Comparison of ENCODE assay signal across 8 mouse cellular contexts in genomic region chr8:45409702-45410101, GRCm38 (mm10). TPM values are rescaled to one million over a fixed set of nuclear protein-coding genes. Genes with fewer than 3 reads are reported as not detected.
DNase-seq lines count a peak whose midpoint lies in the region; ATAC-seq lines count a peak whose summit lies in the region.

No protein-coding gene starts in this region.

- 38% methylated on average over 4 of the region's 4 CpGs for WGBS in heart, embryonic 15.5 days
- WGBS in liver, embryonic 13.5 days (ENCODE audit: insufficient replicate concordance) = 47% methylated on average over 4 of the region's 4 CpGs

- peaks cover 1% of the 10 kb centered on the region; the same call in 1 of the 2 replicates for H3K4me1 ChIP-seq in erythroblast, embryonic 14.5 days (ENCODE audit: control insufficient read depth)
- no peaks in the 10 kb centered on the region; the same call in 1 of the 2 replicates for H3K4me1 ChIP-seq in heart, embryonic 15.5 days (replicated peaks)
- H3K4me1 ChIP-seq in liver, embryonic 13.5 days (replicated peaks) = no peaks in the 10 kb centered on the region; the same call in 1 of the 2 replicates

- H3K9ac ChIP-seq in heart, embryonic 15.5 days = peak overlapping the region; percentile 43
- no peak overlapping the region for H3K9ac ChIP-seq in liver, embryonic 13.5 days

- H3K36me3 ChIP-seq in erythroblast, embryonic 14.5 days (ENCODE audit: control insufficient read depth) = no peaks in the 10 kb centered on the region
- no peaks in the 10 kb centered on the region for H3K36me3 ChIP-seq in heart, embryonic 15.5 days
- no peaks in the 10 kb centered on the region for H3K36me3 ChIP-seq in liver, embryonic 13.5 days

- no peaks in the 10 kb centered on the region for H3K27me3 ChIP-seq in erythroblast, embryonic 14.5 days (ENCODE audit: control insufficient read depth)
- H3K27me3 ChIP-seq in heart, embryonic 15.5 days = no peaks in the 10 kb centered on the region
- no peaks in the 10 kb centered on the region for H3K27me3 ChIP-seq in liver, embryonic 13.5 days

- peak; percentile 25 for DNase-seq in 3T3-L1 (ENCODE audit: low read depth, low spot score)
- no peak for DNase-seq in liver, embryonic 13.5 days
- DNase-seq in urinary bladder, postnatal 25 days (ENCODE audit: low spot score) = no peak
- DNase-seq in urinary bladder, postnatal 10 days (ENCODE audit: low spot score) = no peak
- DNase-seq in gastrocnemius, postnatal 36 days = no peak

- no peak for ATAC-seq in erythroblast, adult 5-6 weeks (replicated peaks; ENCODE audit: low FRiP score, poor library complexity, severe bottlenecking)
- no peak for ATAC-seq in heart, embryonic 15.5 days (replicated peaks; ENCODE audit: insufficient number of reproducible peaks, insufficient read depth, low FRiP score, low read depth)
- ATAC-seq in liver, embryonic 13.5 days (ENCODE audit: low read depth) = no peak

- intact Hi-C loops in gastrocnemius, postnatal 36 days (cut with DNase I) = no loop called here

- H3K9me3 ChIP-seq in erythroblast, embryonic 14.5 days (ENCODE audit: control insufficient read depth, low read length) = no peaks in the 10 kb centered on the region
- H3K9me3 ChIP-seq in heart, embryonic 15.5 days (replicated peaks) = no peaks in the 10 kb centered on the region
- no peaks in the 10 kb centered on the region for H3K9me3 ChIP-seq in liver, embryonic 13.5 days (replicated peaks)

- H3K27ac ChIP-seq in heart, embryonic 15.5 days = peak overlapping the region; percentile 80
- no peak overlapping the region for H3K27ac ChIP-seq in liver, embryonic 13.5 days

- H3K4me3 ChIP-seq in erythroblast, embryonic 14.5 days (replicated peaks) = peak overlapping the region; percentile 55
- peak overlapping the region; percentile 58 for H3K4me3 ChIP-seq in heart, embryonic 15.5 days
- H3K4me3 ChIP-seq in liver, embryonic 13.5 days (replicated peaks) = peak overlapping the region; percentile 54

- H3K4me2 ChIP-seq in heart, embryonic 15.5 days = peak overlapping the region; percentile 66
- peak overlapping the region; percentile 64 for H3K4me2 ChIP-seq in liver, embryonic 13.5 days

RNA-seq across cellular contexts. Expression of gene Tlr3, which starts 1.2 kb away (rescaled TPM):
- polyA plus RNA-seq in erythroblast, embryonic 14.5 days (2012) = not detected in 2 replicates
- not detected in 2 replicates for total RNA-seq in erythroblast, adult 5-6 weeks (2015; ENCODE audit: low replicate concordance)
- total RNA-seq in erythroblast, adult 5-6 weeks (2017; ENCODE audit: low replicate concordance) = 0.09 and 0.28 TPM in 2 replicates
- 2.4 and 2.5 TPM in 2 replicates for polyA plus RNA-seq in heart, embryonic 15.5 days (2015; fragmentation: Nextera tagmentation; extraction: Ambion mirVana)
- polyA plus RNA-seq in liver, embryonic 13.5 days (2015; fragmentation: Nextera tagmentation; extraction: Ambion mirVana) = 0.45 and 0.54 TPM in 2 replicates
- total RNA-seq in gastrocnemius, postnatal 36 days (2021) = under 1 TPM; 0.91 to 0.99 TPM

RNA-seq across cellular contexts. Expression of gene Fam149a, which starts 27.6 kb away (rescaled TPM):
- polyA plus RNA-seq in erythroblast, embryonic 14.5 days (2012) = 0.03 TPM in 1 of 2 replicates, not detected in the other
- total RNA-seq in erythroblast, adult 5-6 weeks (2015; ENCODE audit: low replicate concordance) = 0.42 TPM in 1 of 2 replicates, not detected in the other
- total RNA-seq in erythroblast, adult 5-6 weeks (2017; ENCODE audit: low replicate concordance) = 0.34 TPM in 1 of 2 replicates, not detected in the other
- polyA plus RNA-seq in heart, embryonic 15.5 days (2015; fragmentation: Nextera tagmentation; extraction: Ambion mirVana) = 3.6 and 5.1 TPM in 2 replicates
- polyA plus RNA-seq in liver, embryonic 13.5 days (2015; fragmentation: Nextera tagmentation; extraction: Ambion mirVana) = 1.6 and 2.2 TPM in 2 replicates
- total RNA-seq in gastrocnemius, postnatal 36 days (2021) = 1 to 10 TPM; 2.9 to 3.0 TPM
